Mouse (Mus musculus) forebrain, embryonic 16.5 days (tissue): Measurements from ENCODE around the gene Vasp. TPM values are rescaled to one million over a fixed set of nuclear protein-coding genes. Genes with fewer than 3 reads are reported as not detected.

Source experiments
- ATAC-seq: fragments of 200-750 bp; cut with Nextera tagmentation; 2 replicates; pipeline ENCODE4 v1.8.0; 2017; ENCODE audit warnings: mild to moderate bottlenecking, moderate library complexity
- H3K27ac ChIP-seq: fragments of 300-500 bp; sonication (generic); 2 replicates; pipeline ENCODE4 v1.5.1; 2014; ENCODE audit warnings: low read length, control low read depth
- H3K27me3 ChIP-seq: fragments of 300-500 bp; sonication (generic); replicated peaks from 2 replicates; pipeline ENCODE4 v1.6.1; 2014; ENCODE audit warnings: low read length; ENCODE audit not compliant: control insufficient read depth, insufficient read depth
- H3K36me3 ChIP-seq: fragments of 300-500 bp; sonication (generic); 2 replicates; pipeline ENCODE4 v1.6.1; 2014; ENCODE audit not compliant: control insufficient read depth, insufficient read depth
- H3K4me1 ChIP-seq: fragments of 300-500 bp; sonication (generic); replicated peaks from 2 replicates; pipeline ENCODE4 v1.6.1; 2014; ENCODE audit warnings: low read length; ENCODE audit not compliant: control insufficient read depth, insufficient read depth
- H3K4me2 ChIP-seq: fragments of 300-500 bp; sonication (generic); 2 replicates; pipeline ENCODE4 v1.6.1; 2014; ENCODE audit warnings: mild to moderate bottlenecking, low read length, control low read depth
- H3K4me3 ChIP-seq: fragments of 300-500 bp; sonication (generic); replicated peaks from 2 replicates; pipeline ENCODE4 v1.5.1; 2014; ENCODE audit warnings: mild to moderate bottlenecking, low read length, control low read depth
- H3K9ac ChIP-seq: fragments of 300-500 bp; sonication (generic); replicated peaks from 2 replicates; pipeline ENCODE4 v1.6.1; 2014; ENCODE audit warnings: low read depth, low read length, control low read depth
- H3K9me3 ChIP-seq: fragments of 300-500 bp; sonication (generic); 2 replicates; pipeline ENCODE4 v1.6.1; 2016; ENCODE audit warnings: low read length; ENCODE audit not compliant: control insufficient read depth
- WGBS: fragments of 180-500 bp; shearing (Covaris S2); extraction: QIAGEN DNeasy Blood & Tissue Kit; methylation state at CpG from one replicate; pipeline ENCODE4 v1.1.7; 2014; 5-methylcytosine and 5-hydroxymethylcytosine counted together
- polyA plus RNA-seq: library from polyadenylated mRNA; unstranded; fragments of >200 nt; fragmentation: Nextera tagmentation; extraction: Ambion mirVana; gene quantifications from 2 replicates; pipeline ENCODE4 v1.2.1, GENCODE M21; 2015

Vasp gene
- polyA plus RNA-seq, 1 experiment from 2014 or later: 38.0 TPM

GRCm38 (mm10) chr7:19309884-19310641 is 38.4 kb upstream of the Vasp start, which contains the start of gene Fosb:
TSS of gene Fosb (minus strand) at chr7:19310051.
- H3K4me2 ChIP-seq: peak within 1 kb of the TSS; percentile 99
- H3K27me3 ChIP-seq: peaks cover 34% of the 10 kb centered on the region
- no peaks in the 10 kb centered on the region for H3K36me3 ChIP-seq
- H3K4me1 ChIP-seq: peaks cover 24% of the 10 kb centered on the region
- peak within 1 kb of the TSS; percentile 43 for H3K9ac ChIP-seq
- WGBS: under 1% methylated on average over 49 of the region's 49 CpGs
- H3K4me3 ChIP-seq: peak within 1 kb of the TSS; percentile 71
- peak; percentile 84 for ATAC-seq
- H3K9me3 ChIP-seq: no peaks in the 10 kb centered on the region
- no peak within 1 kb of the TSS for H3K27ac ChIP-seq

DNA sequence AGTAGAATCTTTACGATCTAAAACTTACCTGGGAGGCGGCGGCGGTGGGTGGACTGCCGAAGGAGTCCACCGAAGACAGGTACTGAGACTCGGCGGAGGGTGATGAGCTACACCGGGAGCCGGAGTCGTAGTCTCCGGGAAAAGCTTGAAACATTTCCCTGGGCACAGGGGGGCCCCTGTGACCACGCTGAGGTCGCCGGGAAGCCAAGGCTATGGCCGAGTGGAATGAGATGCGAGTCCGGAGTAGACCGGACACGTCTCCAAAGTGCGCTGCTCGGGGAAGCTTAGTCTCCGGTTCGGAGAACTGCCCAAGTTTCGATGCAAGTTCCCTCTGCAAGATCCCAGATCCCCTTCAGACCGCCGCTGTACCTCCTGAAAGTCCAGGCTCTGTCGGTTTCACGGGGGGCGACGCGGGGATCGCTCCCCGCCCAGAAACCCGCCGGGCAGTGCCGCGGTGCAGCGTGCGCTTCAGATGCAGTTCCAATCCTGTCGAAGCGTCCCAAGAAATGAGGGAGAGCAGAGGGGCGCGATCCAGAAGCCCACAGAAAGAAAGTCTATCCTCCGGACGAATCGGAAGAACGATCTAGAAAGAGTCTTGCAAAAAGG is 37.8 kb upstream of the Vasp start:
- Histone ChIP-seq H3K9me3 (no peaks in the 10 kb centered on the region), H3K4me2 (peak overlapping the region; percentile 99), H3K9ac (0 out of 2 replicates have a peak overlapping the region, but pooled peaks have one; percentile 25), H3K4me1 (peaks cover 30% of the 10 kb centered on the region), H3K27me3 (peaks cover 41% of the 10 kb centered on the region), H3K36me3 (no peaks in the 10 kb centered on the region), H3K4me3 (peak overlapping the region; percentile 71), H3K27ac (no peak overlapping the region)
- 1% methylated on average over 48 of the region's 48 CpGs for WGBS
- ATAC-seq: no peak

GRCm38 (mm10) chr7:19308454-19309277 is 37.0 kb upstream of the Vasp start:
- Histone ChIP-seq H3K9ac (peak overlapping the region; percentile 61), H3K9me3 (no peaks in the 10 kb centered on the region), H3K4me1 (peaks cover 38% of the 10 kb centered on the region), H3K4me2 (peak overlapping the region; percentile 99), H3K27me3 (peaks cover 48% of the 10 kb centered on the region), H3K36me3 (no peaks in the 10 kb centered on the region), H3K27ac (peak overlapping the region; percentile 90), H3K4me3 (peak overlapping the region; percentile 71)
- WGBS: under 1% methylated on average over 57 of the region's 58 CpGs
- peak; percentile 92 for ATAC-seq

- Histone ChIP-seq H3K27me3 (peaks cover 51% of the 10 kb centered on the region), H3K36me3 (no peaks in the 10 kb centered on the region), H3K4me2 (peak overlapping the region; percentile 99), H3K4me1 (peaks cover 39% of the 10 kb centered on the region), H3K9ac (peak overlapping the region; percentile 61), H3K27ac (peak overlapping the region; percentile 90), H3K4me3 (peak overlapping the region; percentile 71), H3K9me3 (no peaks in the 10 kb centered on the region)
- WGBS: 4% methylated on average over 18 of the region's 18 CpGs
- ATAC-seq: peak; percentile 65
Observed at GRCm38 (mm10) chr7:19307739-19308453, 36.3 kb upstream of the Vasp start.

GRCm38 (mm10) chr7:19306819-19307738 is 35.5 kb upstream of the Vasp start:
- Histone ChIP-seq H3K27ac (no peak overlapping the region), H3K27me3 (peaks cover 59% of the 10 kb centered on the region)
- no peak for ATAC-seq

GRCm38 (mm10) chr7:19305796-19306765 is 34.5 kb upstream of the Vasp start:
- Histone ChIP-seq H3K4me2 (no peak overlapping the region), H3K36me3 (no peaks in the 10 kb centered on the region), H3K4me1 (peaks cover 49% of the 10 kb centered on the region), H3K9ac (no peak overlapping the region), H3K4me3 (no peak overlapping the region), H3K27ac (no peak overlapping the region), H3K9me3 (no peaks in the 10 kb centered on the region), H3K27me3 (peaks cover 58% of the 10 kb centered on the region)
- WGBS: 47% methylated on average over 16 of the region's 16 CpGs
- ATAC-seq: no peak

More at GRCm38 (mm10) chr7:19306819-19307738, 35.5 kb upstream of the Vasp start:
- H3K4me2 ChIP-seq: peak overlapping the region; percentile 99; the same call in 1 of the 2 replicates
- H3K4me1 ChIP-seq: peaks cover 42% of the 10 kb centered on the region
- H3K9ac ChIP-seq: no peak overlapping the region
- H3K4me3 ChIP-seq: no peak overlapping the region
- WGBS: 64% methylated on average over 25 of the region's 25 CpGs
- H3K9me3 ChIP-seq: no peaks in the 10 kb centered on the region
- H3K36me3 ChIP-seq: no peaks in the 10 kb centered on the region

DNA sequence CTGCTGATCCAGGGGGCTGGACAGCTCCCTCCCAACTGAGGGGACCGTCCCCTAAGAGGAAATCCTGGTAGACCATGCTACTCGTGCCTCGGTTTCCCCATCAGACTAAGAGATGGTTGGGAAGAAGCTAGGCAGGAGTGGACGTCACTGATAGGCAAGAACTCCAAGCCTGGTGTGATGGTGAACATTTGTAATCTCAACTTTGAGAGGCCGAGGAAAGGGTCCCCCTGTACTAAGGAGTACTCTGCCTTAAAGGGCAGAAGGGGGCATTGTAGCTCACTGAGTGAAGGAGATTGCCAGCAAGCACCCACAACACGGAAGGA is 33.8 kb upstream of the Vasp start:
- WGBS: 10% methylated on average over 6 of the region's 6 CpGs
- H3K27ac ChIP-seq: no peak overlapping the region
- no peak for ATAC-seq
- no peak overlapping the region; the same call in 1 of the 2 replicates for H3K9ac ChIP-seq
- no peak overlapping the region; the same call in 1 of the 2 replicates for H3K4me2 ChIP-seq
- H3K4me1 ChIP-seq: peaks cover 48% of the 10 kb centered on the region
- H3K27me3 ChIP-seq: peaks cover 58% of the 10 kb centered on the region
- H3K4me3 ChIP-seq: no peak overlapping the region
- H3K36me3 ChIP-seq: no peaks in the 10 kb centered on the region
- no peaks in the 10 kb centered on the region for H3K9me3 ChIP-seq
